Mouse (Mus musculus) kidney, adult 11 months (tissue): Measurements from ENCODE around the gene Slc12a7.

Source experiments
- DNase-seq: peaks from one replicate; pipeline ENCODE4 v3.0.0; 2022

Gene Slc12a7

DNA sequence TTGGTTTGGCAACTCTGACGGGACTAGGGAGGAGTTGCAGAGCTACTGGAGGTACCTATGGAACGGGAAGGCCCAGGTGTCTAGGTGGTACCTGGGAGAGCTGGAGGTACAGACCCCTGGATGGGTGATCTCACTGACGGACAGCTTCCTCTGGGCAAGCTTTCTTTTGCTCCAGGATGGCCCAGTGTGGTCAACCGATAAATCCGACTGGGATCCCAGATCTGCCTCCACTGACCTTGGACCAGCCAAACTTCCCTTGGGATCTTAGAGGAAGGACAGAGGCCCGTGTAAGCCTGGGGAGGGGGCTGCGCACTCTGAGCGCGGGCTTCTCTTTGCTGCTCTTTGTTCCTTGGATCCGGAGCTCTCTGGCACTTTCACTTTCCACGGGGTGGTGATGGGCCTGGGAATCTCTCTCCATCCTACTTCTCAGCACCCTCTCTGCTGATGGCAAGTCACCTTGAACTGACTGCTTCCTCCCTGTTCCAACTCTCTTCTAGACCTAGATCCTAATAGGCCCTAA is 31.4 kb downstream of the Slc12a7 start:
- DNase-seq: peak; percentile 61

DNA sequence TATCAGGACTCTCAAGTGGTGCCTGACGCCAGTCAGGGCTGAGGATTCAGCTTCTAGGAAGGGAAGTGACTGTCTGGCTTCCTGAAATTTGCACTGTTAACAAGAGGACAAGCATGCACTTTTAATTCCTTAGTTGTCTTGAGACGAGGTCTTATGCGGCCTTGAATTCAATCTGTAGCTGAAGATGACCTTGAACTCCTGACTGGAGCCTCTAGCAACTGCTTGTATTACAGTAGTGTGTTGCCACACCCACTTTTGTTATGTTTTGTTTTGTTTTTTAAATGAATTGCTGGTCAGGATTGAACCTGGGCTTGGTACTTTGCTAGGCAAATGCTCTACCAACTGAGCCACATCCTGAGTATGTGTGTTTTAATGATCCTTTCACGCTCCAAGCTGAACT is 32.5 kb downstream of the Slc12a7 start:
- no peak for DNase-seq

DNA sequence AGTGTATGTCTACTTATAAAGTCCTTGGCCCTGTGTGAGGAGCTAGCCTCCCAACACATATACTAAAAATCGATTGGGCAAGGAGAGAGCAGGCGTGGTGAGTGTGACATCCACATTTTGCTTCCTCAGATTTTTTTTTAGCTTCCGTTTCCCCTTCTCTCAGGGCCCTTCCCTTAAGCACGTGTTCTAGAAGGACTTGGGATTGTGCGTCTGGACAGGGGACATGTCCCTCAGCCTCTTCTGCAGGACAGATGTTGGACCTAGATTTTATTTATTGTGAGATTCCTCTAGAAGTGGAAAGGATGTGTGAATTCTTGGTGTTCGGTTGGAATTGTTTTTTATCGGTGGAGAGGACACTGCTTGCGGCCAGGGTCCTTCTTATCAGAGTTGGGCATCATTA is 34.3 kb downstream of the Slc12a7 start:
- no peak for DNase-seq

DNA sequence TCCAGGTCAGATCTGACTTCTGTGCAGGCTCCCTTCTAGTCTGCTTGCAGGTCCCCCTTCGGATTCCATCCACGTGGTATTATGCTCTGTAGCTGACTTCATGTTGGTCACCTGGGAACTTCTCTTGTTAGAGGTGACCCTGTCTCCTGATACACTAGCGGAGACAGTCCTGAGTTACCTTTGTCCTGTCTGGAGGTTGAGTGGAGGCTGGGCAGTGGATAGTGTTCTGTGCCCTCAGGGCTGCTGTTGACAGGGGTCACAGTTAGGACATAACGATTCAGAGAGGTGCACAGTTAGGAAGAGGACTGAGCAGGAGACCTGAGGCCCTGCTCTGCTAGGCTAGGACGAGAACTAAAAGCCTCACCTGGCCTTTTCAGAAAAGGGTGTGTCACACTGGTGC is 34.9 kb downstream of the Slc12a7 start:
- DNase-seq: peak; percentile 69

DNA sequence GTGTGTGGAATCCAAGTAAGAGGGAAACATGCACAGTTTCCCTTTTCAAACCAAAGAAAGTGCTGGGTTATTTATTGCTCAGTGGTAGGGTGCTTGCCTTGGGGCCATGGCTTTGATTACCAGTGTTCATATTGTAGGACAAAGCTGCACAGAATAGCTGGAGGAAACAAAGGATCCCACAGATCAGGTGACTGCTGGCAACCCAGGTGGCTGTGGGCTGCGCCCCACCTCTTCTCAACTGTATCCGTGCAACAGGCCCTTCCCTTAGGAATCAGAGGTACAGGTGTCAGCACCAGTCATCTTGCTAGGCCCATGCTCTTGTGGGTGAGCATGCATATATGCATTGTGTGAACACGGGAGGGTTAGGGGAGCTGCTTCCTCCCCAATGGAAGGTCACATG is 35.4 kb downstream of the Slc12a7 start:
- no peak for DNase-seq

DNA sequence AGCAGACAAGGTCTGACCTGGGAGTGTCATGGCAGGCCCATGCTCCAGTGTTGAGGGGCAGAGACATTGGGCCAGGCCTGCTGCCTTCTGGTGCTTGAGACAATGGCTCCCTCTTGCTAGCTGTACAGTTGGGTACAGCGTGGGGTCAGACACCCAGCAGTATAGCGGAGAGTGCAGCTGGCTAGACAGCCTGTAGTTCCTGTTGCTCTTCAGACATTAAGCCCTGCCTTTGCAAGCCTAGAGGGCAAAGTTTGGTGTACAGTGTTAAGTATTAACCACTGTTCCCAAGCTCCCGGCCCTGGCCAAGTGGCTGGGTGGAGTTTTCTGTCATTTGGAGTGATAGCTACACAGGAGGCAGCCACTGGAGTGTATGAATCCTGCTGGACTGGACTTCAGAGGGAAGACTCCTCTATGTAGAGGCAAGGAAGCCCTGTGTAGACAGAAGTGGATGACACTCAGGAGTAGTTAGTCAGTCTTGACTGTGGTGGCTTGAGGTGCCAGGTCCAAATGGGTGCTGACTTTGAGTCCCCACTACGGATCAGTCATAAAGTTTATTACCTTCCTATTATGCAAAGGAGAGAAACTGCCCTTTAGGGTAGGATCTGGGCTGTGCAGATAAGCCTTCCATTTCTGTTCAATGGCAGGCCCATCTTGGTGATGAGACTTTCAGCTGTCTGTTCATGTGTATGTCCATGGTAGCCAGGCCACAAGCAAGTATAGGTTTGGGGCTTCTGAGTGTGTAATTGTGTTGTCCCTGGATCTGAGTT is 37.2 kb downstream of the Slc12a7 start:
- peak; percentile 92 for DNase-seq

DNA sequence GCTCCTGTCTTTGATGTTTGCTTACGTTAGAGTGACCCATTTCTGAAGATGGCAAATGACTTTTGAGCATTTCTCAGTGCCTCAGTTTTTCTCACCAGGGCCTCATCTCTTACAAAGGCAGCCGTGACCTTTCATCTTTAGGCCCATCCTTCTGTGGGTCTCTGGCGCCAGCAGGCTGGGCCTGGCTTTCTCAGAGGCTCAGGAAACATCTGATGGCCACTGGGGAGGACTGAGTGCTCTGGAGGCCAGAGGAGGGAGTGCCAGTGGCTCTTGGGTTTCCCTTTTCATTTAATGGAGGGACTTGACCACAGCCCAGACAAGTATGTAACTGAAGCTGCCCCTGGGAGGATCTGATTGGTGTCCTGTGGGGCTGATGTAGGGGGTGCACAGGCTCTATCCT is 38.2 kb downstream of the Slc12a7 start:
- DNase-seq: peak; percentile 53

DNA sequence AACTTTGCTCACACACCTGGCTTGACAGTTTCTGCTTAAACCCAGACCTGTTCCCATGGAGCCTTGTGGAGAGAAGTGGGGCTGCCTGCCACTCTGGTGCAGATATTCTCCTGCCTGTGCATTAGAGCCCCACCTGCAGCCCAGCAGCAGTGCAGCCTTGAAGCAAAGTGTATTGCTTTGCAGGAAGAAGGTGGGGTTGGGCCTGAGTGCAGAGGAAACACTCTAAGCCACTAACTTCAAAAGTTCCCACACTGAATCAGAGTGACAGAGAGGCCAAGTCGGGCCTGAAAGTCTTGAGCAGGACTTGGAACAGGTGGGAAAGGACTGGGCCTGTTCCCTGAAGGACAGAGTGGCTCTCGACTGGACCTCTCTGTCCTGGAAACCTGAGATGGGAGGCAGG is 39.8 kb downstream of the Slc12a7 start:
- DNase-seq: no peak

DNA sequence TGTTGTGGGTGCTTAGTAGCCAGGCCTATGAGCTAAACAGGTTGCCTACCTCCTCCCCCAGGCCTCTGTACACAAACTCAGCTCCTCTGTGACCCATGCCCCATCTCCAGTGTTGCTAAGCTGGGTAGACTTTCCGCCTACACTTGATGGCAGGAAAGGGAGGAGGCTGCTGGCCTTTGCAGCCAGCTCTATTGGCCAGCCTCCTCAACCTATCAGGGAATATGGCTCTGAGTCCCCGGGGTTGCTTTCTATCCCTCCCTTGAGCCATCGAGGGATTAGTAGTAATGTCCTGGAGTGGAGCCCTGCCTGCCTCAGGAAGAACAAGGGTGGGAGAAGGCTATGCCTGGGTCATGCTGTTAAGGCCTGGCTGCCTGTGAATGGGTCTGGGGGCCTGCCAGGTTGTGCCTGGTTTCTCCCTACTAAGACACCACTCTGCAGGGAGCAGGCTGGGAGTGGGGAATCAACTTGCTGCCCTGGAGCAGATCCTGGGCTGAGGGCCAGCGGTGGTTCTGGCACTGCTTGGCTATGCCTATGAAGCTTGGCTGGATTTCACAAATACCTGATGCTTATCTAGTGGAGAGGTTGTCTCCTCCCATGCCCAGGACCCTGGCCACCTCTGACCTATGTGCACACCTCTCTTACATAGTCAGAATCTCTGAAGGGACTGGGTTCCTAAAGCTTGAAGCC is 40.8 kb downstream of the Slc12a7 start:
- DNase-seq: peak; percentile 88

DNA sequence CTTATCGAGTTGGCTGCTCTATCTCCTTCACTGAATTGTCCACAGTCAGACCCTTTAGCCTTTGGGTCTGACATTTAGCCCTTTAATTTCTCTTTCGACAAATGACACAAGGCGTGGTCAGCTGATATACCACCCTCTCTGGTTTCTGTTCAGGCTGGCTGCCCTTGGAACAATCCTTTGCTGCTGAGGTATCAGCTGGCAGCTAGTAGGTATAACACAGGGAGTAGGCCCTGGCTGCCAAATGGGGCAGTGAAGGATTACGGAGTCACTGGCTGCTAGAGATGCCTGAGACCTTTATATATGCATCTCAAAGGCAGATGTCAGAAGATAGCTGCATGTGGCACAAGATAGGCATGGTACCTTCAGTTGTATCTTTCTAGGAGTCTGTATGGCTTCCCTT is 42.9 kb downstream of the Slc12a7 start:
- no peak for DNase-seq

DNA sequence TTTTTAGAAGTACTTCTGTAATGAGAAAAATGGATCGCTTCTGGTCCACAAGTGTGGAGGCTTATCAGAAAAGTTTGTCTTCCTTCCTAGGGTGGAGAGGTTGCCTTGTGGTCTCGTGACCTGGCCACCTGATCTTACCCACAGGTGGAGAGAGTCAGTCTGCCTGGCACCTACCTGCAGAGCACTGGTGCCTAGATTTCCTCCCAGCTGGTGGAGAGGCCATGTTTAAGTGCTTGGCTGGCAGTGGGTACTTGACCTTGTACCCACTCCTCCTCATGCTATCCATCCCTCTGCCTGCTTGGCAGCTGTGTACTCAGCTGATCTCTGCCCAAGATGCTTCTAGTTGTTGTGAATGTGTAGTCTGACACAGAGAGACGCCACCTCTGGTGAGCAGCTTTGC is 44.7 kb downstream of the Slc12a7 start:
- no peak for DNase-seq

DNA sequence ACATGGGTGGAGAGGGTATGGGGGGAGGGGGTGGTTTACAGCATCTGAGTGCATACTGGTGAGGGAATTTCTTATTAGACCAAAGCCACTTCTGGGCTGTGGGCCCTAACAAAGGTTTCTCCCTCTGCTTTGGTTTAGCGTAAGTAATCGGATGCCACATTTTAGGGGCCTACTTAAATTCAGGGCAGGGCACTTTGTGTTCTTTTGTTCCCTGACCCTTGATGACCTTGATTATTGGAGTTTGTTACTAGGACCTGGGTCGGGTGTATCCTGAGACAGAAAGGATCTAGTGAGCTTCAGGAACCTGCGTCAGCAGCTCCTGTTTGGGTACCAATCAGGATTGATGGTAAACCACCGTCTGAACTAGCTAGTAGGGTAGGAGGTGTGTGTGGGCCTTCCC is 49.6 kb downstream of the Slc12a7 start:
- no peak for DNase-seq

DNA sequence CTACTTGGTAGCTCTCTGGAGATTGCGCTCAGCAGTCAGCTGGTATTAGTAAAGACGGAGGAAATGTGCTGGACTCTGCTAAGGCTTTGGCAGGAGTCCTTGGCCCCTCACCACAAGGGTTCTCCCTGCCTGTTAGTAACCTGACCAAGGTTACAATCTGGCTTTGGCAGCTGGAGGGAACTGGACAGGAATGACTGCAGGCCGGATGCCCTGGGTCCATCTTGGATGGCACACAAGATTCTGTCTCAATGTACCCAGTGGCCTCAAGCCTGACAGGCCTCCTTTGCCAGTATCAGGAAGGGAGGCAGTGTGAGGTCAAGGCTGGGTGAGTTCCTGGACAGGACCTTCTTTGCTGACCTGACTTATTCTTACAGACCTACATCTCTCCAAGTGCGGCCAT is 59.3 kb downstream of the Slc12a7 start:
- DNase-seq: no peak

DNA sequence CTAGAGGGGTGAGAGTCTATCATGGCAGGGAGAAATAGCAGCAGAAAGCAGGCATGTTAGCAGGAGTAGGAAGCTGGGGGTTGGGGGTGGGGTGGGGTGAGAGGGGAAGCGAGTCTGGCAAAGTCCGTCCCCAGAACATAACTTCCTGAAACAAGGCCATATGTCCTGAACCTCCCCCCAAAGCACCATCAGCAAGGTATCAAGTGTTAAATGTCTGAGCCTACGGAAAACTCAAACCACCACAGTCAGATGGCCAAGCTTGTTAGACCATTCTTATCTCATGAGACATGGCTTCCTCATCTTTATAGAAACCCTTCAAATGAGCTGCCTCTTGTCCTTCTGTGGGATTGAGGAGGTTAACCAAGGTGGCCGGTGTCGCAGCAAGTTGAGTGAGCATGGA is 60.3 kb downstream of the Slc12a7 start:
- DNase-seq: no peak

DNA sequence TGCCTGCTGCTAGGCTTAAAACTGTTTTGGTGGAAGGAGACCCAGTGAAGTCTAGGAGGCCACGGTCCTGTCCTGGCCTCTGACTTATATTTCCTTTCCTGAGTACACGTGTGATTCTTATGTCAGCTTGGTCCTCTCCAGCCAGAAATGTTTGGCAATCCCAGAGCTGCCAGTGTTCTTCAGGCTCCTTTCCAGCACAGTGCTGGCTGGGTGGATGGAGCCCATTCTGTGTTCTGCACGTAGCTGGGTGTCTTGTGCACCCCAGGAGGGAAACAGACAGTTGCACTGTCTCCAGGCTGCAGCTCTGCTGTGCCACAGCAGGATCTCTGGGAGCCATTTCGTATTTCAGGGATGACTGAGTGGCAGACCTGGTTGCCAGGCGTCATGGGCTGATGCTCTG is 66.2 kb downstream of the Slc12a7 start:
- no peak for DNase-seq

DNA sequence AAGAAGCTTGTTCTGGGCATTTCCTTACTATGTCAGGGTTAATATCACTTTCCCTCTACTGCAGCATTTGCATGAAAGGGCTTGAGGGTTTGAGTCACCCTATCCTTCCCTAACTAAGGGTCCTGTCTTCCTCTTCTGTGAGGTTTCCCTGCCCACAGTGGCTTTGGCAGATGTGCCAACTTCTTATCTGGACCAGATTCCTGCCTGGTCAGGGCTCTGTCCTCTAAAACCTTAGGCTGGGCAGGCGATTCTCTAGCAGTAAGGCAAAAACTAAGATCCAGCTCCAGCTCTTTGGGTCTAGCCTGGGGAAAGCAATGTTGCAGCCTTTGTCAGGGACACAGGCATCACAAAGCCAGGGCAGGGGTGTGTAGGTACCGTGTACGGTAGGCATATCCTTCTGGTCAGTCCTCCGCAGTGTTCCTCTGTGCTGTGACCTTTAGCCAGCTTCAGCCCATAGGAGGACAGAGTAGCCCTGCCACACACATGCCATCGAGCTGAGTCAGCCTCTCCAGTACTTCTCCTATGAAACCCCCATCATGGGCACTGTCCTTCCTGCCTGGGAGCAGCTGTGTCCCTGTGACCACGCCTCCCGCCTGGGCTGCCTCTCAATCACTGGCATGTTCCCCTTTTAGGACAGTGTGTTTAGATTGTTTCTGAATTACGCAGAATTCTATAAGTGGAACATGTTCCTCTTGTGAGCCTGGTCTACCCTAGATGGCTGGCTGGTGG is 70.7 kb downstream of the Slc12a7 start:
- peak; percentile 28 for DNase-seq

DNA sequence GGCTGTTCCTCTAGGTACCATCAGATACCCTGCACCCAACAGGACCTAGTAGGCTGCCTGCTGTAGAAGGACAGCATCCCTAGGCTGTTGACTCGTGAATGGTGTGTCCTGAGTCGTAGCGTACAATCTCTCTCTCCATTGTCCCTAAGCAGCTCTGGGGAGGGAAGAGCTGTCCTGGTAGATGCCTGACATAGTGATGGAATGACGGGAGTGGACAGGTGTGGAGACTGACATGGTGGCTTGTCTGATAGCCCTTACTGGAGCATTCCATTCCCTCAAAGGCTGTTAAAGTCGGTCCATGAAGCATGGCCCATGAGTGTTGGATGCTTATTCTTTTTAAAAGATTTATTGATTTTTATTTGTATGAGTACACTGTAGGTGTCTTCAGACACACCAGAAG is 72.0 kb downstream of the Slc12a7 start:
- DNase-seq: no peak

DNA sequence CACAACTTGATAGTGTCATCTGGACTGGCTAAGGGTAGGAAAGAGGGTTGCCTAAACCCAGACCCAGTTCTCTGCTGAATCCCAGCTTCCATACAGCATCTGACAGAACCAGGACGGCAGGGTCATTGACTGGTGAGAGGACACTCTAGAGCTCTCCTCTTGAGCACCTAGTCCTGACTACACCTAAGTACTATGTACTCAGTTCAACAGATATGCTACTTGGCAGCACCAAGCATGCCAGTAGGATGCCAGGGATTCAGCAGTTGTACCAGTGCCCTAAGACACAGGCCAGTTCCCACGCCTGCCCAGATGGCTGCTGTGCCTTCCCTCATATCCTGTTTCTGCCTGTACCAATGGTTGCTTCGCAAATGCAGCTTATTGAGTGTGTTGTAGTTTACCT is 80.0 kb downstream of the Slc12a7 start:
- no peak for DNase-seq

DNA sequence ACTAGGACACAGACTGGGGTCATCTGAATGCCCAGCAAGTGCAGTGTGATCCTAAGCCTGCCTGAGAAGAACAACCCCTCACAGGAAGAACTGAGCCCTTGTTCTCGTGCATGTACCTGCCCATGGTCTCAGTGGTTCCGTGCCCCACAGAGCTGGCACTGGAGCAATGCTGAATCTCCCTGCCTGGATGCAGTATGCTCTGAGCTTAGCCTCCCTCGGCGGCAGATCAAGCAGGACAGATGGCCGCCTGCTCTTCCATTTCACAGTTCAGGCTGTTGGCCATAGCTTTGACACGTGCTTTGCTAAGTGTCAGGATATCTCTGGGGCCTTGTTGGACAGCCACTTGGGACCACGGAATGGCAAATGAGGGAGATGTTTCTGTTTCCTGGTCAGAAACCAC is 81.3 kb downstream of the Slc12a7 start:
- no peak for DNase-seq

DNA sequence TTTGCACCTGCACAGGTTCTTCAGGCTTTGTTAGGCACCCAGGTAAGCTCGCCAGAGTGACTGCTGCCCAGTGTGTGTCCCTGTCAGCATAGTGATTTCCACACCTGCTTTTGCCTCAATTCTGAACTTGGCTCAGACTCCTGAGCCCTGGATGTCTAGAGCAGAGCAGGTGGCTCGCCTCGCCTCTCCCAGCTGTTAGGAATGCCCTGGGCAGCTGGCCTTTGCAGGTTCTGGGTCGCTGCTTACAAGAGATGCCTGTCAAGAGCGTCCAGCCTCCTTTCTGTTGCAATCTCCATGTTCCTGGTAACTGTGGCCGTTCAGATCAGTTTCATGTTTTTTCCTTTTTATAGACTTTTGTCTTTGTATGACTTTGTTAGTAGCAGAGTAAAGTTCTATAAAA is 83.4 kb downstream of the Slc12a7 start:
- peak; percentile 43 for DNase-seq

DNA sequence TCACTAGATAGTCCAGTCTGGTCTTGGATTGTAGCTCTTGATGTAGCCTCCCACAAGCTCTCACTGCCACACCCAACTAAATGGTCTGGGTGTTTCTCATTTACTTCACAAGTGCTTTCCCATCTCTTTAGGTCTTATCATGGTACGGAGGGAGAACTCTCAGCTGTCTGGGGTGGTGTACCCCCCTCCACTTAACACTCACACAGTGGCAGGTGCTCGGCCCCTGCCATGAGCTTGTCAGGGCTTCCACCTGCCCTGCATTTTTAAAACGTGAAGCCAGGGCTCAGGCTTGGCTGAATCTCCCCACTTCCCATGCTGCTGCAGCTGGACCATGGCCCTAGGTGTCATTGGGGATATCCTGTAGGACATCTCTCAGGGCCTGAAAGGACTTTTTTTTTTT is 86.0 kb downstream of the Slc12a7 start:
- no peak for DNase-seq

DNA sequence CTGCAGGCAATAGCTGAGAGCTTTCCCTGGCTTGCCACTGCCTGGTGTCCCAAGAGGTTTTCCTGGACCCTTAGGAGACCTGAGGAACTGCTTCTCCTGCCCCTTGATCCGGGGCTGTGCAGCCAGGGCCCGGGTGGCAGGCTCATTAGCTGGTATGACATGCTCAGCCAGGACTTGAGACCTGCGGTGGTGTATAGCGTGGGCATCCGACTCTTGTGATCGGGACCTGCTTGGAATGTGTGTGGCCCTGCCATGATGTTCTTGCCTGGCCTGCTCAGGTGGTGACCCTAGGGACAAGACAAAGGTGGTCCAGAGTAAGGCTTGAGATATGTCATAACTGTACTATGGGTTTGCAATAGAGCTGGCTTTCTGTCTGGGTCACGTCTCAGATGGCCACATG is 88.4 kb downstream of the Slc12a7 start:
- DNase-seq: no peak

DNA sequence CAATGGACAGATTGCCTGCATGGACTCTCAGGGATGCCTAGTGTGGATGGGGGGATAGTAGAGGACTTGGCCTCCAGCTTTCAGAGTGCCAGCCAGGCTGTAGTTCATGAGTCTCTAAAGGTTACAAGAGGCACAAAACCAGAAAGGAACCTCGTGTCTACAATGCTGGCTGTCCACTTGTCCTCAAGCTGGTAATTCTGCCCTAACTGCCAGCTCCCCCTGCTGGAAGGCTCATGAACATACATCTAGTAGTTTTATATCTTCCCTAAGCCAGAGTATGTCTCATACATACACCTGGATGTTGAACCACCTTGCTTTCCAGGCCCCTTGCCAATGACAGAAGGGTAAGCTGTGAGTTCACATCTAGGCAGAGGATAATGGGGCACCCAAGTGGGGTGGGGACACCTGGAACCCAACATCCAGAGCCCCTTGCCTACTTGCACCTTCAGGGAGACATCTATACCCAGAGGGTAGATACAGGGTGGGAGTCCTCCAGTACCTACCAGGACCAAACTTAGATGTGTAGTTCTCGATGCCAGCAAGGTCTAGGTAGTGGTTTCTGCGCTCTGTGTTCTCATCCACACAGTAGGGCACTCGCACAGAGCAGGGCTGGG is 89.4 kb downstream of the Slc12a7 start:
- DNase-seq: peak; percentile 56
